Mouse (Mus musculus) lung, adult 18-20 months (tissue): Measurements from ENCODE around the gene Clec2l.

Experiments used
- DNase-seq, 2 experiments: peaks; one replicate each; pipeline ENCODE4 v3.0.0; 2022; ENCODE audit warnings: mixed read lengths in 2 of 2

Gene Clec2l

DNA sequence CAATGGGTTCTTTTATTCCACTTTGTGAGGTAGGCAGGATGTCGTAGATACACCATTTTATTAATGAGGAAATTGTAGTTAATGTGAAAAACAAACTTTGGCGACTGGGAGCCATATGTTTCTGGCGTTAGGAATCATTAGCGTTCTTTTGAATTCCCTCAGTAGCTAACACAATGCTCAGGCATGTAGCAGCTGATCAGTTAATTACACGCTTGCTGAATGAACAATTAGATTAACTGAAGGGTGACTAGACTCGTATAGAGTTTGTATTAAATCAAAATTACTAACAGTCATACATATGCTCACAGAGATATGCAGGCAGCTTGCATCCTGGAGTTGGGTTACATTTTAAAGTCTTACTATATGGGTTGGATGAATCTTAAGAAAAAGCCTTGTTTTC is 56.4 kb downstream of the Clec2l start:
- no peak for DNase-seq

DNA sequence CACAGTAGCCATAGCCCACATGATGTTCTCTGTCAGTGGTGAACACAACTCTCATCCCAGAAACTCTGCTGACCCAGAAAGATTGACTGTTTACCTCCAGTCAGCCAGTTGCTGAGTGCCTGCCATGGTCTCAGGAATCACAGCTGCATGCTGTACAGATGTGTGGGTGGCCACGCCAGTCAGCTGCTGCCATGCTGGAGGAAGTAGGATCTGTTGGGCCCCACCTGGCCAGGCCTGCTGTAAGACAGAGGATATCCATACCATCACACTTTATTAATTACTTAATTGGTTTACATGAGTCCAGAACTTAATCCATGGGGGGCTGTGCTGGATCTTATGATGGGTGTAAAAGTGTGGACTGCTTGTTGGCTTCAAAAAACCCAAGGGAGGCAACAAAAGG is 58.5 kb downstream of the Clec2l start:
- no peak for DNase-seq

DNA sequence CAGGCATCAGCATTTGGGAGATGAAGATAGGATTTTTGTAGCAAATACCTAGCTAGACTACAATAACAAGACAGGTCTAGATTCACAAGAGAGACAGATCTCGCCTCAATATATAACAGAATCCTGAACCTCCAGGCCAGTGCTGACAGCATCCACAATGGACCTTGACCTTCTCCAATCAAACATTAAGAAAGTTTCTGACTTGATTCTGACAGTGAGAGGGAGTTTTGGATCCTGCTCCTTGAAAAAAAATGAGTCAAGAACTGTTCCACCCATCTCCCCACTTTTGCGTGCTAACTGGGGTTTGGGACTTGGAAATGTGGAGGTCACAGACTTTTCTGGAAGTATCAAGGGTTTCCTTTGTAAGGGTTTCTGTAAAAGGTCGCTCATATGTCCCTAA is 62.6 kb downstream of the Clec2l start:
- no peak for DNase-seq
